Mouse (Mus musculus): ENCODE data around the gene Rhbdd3. TPM values are rescaled to one million over a fixed set of nuclear protein-coding genes. Genes with fewer than 3 reads are reported as not detected.
A peak's percentile ranks its signal among the peaks of the same experiment; 100 is the strongest.

Rhbdd3 gene
- total and polyA plus RNA-seq, 3 experiments: 35.9 to 55.7 TPM; not detected in 1

GRCm38 (mm10) chr11:5089147-5089546, 9.6 kb upstream of the Rhbdd3 start:
- no peak for DNase-seq (ENCODE audit: low read depth, low spot score)
- TF ChIP-seq CTCF (IDR thresholded peaks at IDR 0.05 in 2 of 3, conservative IDR thresholded peaks at IDR 0.05 in 1 of 3; ENCODE audit: control insufficient read depth in 1 of 3, insufficient read depth in 1 of 3, low read depth in 2 of 3, low read length in 3 of 3, poor library complexity in 1 of 3, severe bottlenecking in 1 of 3) (no peak), BHLHE40 (IDR thresholded peaks at IDR 0.05; ENCODE audit: borderline replicate concordance, low read depth, low read length) (no peak), ZKSCAN1 (IDR thresholded peaks at IDR 0.05; ENCODE audit: low read depth, low read length) (no peak), NRF1 (IDR thresholded peaks at IDR 0.05; ENCODE audit: insufficient read depth, low read depth, low read length, poor library complexity, severe bottlenecking) (no peak), MXI1 (IDR thresholded peaks at IDR 0.05; ENCODE audit: low read depth, low read length) (no peak), CHD1 (IDR thresholded peaks at IDR 0.05; ENCODE audit: low read depth, low read length) (0 out of 2 replicates have a peak, but pooled peaks have one; percentile 28)
- Histone ChIP-seq H3K9me3 (replicated peaks; ENCODE audit: insufficient read depth, low read length) (no peaks in the 10 kb centered on the region), H3K27ac (ENCODE audit: control insufficient read depth, low read depth, low read length) (no peak overlapping the region), H3K9ac (ENCODE audit: control insufficient read depth, low read depth, low read length, poor library complexity, severe bottlenecking) (no peak overlapping the region), H3K4me1 (ENCODE audit: control insufficient read depth in 1 of 2, insufficient read depth in 2 of 2, low read length in 2 of 2) (peaks cover 0 to 3% of the 10 kb centered on the region in 2 experiments; a peak in 1 of 4 replicates), H3K36me3 (ENCODE audit: control insufficient read depth in 1 of 2, insufficient read depth in 2 of 2, low read length in 2 of 2) (peaks cover 39 to 91% of the 10 kb centered on the region in 2 experiments), H3K79me2 (ENCODE audit: control insufficient read depth, insufficient read depth, low read length, poor library complexity) (peaks cover 48% of the 10 kb centered on the region), H3K4me3 (ENCODE audit: control insufficient read depth in 1 of 2, insufficient read depth in 1 of 2, low read depth in 2 of 2, low read length in 2 of 2) (no peak overlapping the region), H3K27me3 (ENCODE audit: control insufficient read depth in 1 of 2, insufficient read depth in 2 of 2, low read length in 2 of 2) (no peaks in the 10 kb centered on the region)

GRCm38 (mm10) chr11:5091706-5092105, 7.0 kb upstream of the Rhbdd3 start:
- Histone ChIP-seq H3K27ac (ENCODE audit: control insufficient read depth, low read depth, low read length) (no peak overlapping the region), H3K79me2 (ENCODE audit: control insufficient read depth, insufficient read depth, low read length, poor library complexity) (peaks cover 68% of the 10 kb centered on the region), H3K36me3 (ENCODE audit: control insufficient read depth in 1 of 2, insufficient read depth in 2 of 2, low read length in 2 of 2) (peaks cover 63 to 83% of the 10 kb centered on the region in 2 experiments), H3K27me3 (ENCODE audit: control insufficient read depth in 1 of 2, insufficient read depth in 2 of 2, low read length in 2 of 2) (no peaks in the 10 kb centered on the region), H3K9ac (ENCODE audit: control insufficient read depth, low read depth, low read length, poor library complexity, severe bottlenecking) (no peak overlapping the region), H3K9me3 (replicated peaks; ENCODE audit: insufficient read depth, low read length) (no peaks in the 10 kb centered on the region), H3K4me1 (ENCODE audit: control insufficient read depth in 1 of 2, insufficient read depth in 2 of 2, low read length in 2 of 2) (peaks cover 6 to 10% of the 10 kb centered on the region in 2 experiments), H3K4me3 (ENCODE audit: control insufficient read depth in 1 of 2, insufficient read depth in 1 of 2, low read depth in 2 of 2, low read length in 2 of 2) (no peak overlapping the region)
- no peak for TF ChIP-seq MYC (IDR thresholded peaks at IDR 0.05; ENCODE audit: low read depth, low read length)
- no peak for TF ChIP-seq GABPA (IDR thresholded peaks at IDR 0.05; ENCODE audit: low read depth, low read length)
- TF ChIP-seq ETS1 (IDR thresholded peaks at IDR 0.05; ENCODE audit: low read depth, low read length): 0 out of 2 replicates have a peak, but pooled peaks have one; percentile 5
- TF ChIP-seq USF1 (IDR thresholded peaks at IDR 0.05; ENCODE audit: low read depth, low read length): no peak
- TF ChIP-seq POLR2AphosphoS5 (IDR thresholded peaks at IDR 0.05; ENCODE audit: borderline replicate concordance, low read depth, low read length): no peak
- TF ChIP-seq NRF1 (IDR thresholded peaks at IDR 0.05; ENCODE audit: insufficient read depth, low read depth, low read length, poor library complexity, severe bottlenecking): no peak
- TF ChIP-seq CTCF (IDR thresholded peaks at IDR 0.05 in 2 of 3, conservative IDR thresholded peaks at IDR 0.05 in 1 of 3; ENCODE audit: control insufficient read depth in 1 of 3, insufficient read depth in 1 of 3, low read depth in 2 of 3, low read length in 3 of 3, poor library complexity in 1 of 3, severe bottlenecking in 1 of 3): peak; percentile 25 to 48 (median 33); a peak in 5 of 6 replicates
- no peak for TF ChIP-seq USF2 (IDR thresholded peaks at IDR 0.05; ENCODE audit: borderline replicate concordance in 1 of 2, insufficient read depth in 1 of 2, low read depth in 1 of 2, low read length in 2 of 2)
- TF ChIP-seq CHD1 (IDR thresholded peaks at IDR 0.05; ENCODE audit: low read depth, low read length): 0 out of 2 replicates have a peak, but pooled peaks have one; percentile 42
- peak; percentile 60 for DNase-seq (ENCODE audit: low read depth, low spot score)
